Mouse (Mus musculus) left cerebral cortex, adult 9 months (tissue): Measurements from ENCODE around the gene Apol8.
A peak's percentile ranks its signal among the peaks of the same experiment; 100 is the strongest.

Experiments used
- DNase-seq, 2 experiments: peaks; one replicate each; pipeline ENCODE4 v3.0.0; 2022; ENCODE audit warnings: low spot score in 2 of 2

Apol8 gene

DNA sequence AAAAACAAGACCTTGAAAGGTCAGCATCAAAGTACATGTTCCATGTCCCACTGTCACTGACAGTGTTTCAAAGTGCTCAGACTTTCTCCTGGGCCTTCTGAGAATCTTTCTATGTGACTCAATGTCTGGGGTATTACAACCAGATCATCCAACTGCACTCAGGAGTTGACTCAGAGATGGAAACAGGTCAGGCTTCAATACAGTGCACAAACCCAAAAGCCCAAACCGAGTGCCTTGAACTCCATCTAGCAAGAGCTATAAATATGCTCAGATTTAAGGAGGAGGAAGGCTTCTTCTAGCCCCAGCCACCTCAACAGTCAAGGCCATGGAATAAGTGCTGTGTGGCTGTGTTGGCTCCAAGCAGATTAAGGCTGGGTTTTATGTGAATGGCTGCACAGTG is 29.0 kb upstream of the Apol8 start:
- DNase-seq = no peak

DNA sequence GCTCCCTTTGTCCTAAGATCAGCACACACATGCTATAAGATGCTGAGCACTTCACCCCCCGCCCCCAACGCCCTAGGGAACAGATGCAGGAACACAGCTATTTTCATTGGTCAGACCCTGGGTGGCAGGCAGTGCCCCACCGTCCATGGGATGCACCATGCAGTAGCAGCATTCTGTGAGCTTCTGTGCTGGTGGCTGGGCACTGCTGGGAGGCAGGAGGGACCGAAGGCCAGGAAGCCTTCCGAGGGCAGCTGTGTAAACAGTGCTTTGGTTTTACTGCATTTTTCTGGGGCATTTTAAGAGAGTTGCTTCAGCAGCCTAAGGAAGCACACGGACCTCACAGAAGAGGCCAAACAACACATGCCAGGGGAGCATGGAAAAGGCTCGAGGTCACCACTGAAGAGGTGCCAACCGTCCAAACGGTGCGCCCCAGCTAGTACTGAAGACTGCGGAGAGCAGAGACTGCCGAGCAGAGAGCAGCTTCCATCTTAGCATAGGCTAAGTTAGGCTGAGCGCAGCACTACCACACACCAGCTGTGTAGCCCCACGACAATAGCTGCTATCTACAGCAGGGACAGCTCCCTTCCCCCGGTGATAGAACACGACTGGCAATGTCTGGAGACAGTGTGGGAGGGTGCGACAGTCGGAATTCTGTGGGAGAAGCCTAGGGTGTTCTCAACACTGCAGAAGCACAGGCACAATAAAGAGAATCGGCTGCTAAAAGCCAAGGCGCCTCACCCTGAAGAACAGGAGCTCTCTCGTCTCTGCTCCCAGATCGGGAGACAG is 27.4 kb upstream of the Apol8 start:
- peak; percentile 78 to 86 for DNase-seq

- no peak for DNase-seq
These were observed 25.7 kb upstream of the Apol8 start for GRCm38 (mm10) chr15:77782449-77783014.

- peak in 1 of 2 experiments; percentile 78 for DNase-seq
These were observed 18.6 kb upstream of the Apol8 start for GRCm38 (mm10) chr15:77775186-77775963.

GRCm38 (mm10) chr15:77774303-77774702 is 17.5 kb upstream of the Apol8 start:
- no peak for DNase-seq

DNA sequence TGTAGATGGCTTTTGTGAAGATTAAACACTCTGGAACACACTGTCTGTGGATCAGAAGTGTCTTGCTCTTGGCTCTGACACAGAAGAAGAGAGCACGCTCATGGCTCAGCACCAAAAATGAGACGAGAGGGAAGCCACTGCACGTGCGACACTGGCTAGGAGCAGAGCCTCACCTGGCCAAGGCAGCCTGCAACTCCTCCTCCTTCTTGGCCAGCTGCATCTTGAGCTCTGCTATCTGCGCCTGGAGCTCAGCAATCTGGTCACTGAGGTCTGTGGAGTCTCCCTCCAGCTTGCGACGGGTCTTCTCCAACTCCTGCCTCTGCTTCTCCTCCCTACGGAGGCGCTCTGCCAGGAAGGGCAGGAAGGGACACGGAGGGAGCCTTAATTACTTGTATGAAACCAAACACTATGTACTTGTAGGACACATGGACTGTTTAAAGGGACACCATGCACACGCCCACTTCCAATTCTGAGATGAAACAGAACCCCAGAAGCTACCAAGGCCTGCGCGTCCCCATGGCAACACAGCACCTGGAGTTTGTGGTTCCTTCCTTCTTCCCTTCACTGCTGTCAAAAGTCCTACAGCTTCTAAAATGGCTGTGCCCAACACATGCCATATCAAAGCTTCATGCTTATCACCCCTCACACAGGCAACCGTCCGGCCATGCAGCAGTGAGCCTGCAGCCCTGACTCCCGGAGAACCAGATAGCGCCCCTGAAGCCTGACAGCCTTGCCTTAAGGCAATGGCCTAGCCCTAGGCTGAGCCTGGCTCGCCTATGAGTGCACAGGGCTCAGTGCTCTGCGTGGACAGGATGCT is 16.5 kb upstream of the Apol8 start:
- no peak for DNase-seq

DNA sequence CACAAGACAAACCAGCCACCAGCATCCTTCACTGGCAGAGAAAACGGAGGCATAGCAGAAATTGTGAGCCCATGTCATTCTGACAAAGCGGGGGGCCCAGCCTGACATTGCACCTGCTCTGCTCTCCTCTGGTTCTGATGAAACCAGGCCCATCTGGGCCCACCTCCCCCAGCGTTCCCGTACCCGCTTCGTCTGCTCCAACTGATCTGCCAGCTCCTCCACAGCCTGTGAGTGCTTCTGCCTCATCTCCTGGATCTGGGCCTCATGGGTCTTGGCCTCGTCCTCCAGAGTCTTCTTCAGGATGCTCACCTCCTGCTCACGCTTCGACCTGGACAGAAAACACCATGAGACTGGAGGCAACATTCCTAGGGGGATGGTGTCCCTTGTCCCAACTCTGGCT is 14.1 kb upstream of the Apol8 start:
- no peak for DNase-seq

DNA sequence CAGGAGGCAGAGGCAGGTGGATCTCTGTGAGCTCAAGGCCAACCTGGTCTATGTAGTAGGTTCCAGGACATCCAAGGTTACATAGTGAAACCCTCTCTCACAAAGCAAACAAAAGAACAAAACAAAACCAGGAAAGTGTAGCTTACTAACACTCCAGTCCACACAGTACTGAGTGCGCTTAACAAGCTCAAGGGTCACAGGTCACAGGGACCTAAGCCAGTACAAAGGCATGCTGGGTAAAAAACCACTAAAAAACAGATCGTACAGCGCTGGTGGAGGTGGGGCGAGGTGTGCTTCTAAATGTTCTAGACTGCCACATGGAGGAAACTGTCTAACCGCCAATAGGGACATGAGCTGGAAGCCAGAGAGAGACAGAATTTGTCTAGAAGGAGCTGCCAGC is 13.5 kb upstream of the Apol8 start:
- no peak for DNase-seq

- DNase-seq = no peak
These were observed 10.2 kb upstream of the Apol8 start for GRCm38 (mm10) chr15:77766981-77767380.

DNA sequence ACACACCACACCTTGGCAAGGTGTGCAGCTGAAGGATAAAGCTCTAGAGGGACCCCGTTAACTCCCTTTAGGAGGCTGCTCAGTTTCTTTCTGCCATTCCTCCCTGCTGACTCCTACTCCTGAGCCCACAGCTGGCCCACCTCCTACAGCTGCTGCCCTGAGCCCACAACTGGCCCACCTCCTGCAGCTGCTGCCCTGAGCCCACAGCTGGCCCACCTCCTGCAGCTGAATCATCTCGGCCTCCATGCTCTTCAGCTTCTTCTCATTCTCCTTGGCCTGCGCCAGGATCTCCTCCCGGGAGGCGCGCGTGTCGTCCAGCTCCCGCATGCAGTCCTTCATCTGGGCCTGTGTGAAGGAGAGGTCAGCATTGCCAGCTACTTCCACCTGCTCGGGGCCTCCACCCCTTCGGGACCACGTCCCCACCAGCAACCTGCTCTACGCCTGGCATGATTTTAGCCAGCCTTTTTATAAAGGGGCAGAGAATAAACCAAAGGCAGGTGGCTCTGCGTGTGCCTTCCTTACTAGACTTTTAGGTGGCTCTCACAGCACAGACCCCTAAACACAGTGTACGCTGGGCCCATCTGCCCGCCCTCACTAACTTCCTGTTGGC is 8.8 kb upstream of the Apol8 start:
- DNase-seq = no peak

- DNase-seq = no peak
These were observed 7.7 kb upstream of the Apol8 start for GRCm38 (mm10) chr15:77764391-77765006.

- no peak for DNase-seq
These were observed 6.9 kb upstream of the Apol8 start for GRCm38 (mm10) chr15:77763702-77764101.

- no peak for DNase-seq
These were observed 6.2 kb upstream of the Apol8 start for GRCm38 (mm10) chr15:77763050-77763449.

DNA sequence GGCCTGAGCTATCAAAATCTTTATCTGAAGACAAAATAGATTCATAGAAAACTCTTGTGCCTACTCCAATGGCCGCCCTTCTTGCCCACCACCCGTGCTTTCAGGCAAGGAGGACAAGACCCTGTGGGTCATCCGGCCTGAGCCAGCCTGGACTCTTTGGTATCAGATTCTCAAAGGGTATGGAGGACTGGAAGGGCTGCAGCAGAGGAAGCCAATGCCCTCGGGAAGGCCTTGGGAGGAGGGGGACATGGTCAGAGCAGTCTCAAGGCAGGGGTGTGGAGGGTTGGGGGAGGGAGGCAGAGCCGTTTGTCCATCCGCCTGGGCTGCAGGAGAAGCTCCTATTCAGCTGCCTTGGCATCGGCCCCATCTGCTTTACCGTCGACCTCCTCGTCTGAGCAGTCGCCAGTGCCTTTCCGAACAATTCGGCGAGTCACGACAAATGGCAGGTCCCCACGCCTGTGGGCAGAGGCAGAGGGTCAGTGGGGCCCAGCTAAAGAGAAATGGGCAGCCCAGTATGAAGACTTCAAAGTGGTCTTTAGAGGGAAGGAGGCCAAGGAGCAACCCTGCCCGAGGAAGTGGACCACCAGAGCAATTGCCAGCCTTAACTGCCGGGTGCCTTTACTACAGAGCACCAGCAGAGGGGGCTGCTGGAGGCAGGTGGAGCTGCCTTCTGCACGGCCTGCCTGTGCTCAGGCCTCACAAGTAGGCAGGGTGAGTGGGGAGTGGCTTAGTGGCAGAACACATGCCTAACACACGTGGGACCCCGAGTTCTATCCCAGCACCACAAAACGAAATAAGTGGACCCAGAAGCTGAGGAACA is 5.0 kb upstream of the Apol8 start:
- no peak for DNase-seq

GRCm38 (mm10) chr15:77761083-77761482 is 4.3 kb upstream of the Apol8 start:
- DNase-seq = no peak

- no peak for DNase-seq
These were observed 3.2 kb upstream of the Apol8 start for GRCm38 (mm10) chr15:77760037-77760436.

GRCm38 (mm10) chr15:77757586-77758226 is 903 bp upstream of the Apol8 start:
- no peak for DNase-seq

- DNase-seq = no peak
These were observed 722 bp downstream of the Apol8 start for GRCm38 (mm10) chr15:77756081-77756480.

GRCm38 (mm10) chr15:77755132-77755531 is 1.7 kb downstream of the Apol8 start:
- no peak for DNase-seq

GRCm38 (mm10) chr15:77752443-77752842 is 4.4 kb downstream of the Apol8 start:
- no peak for DNase-seq
